Mouse (Mus musculus): ENCODE results near the gene Catsperg1. TPM values are rescaled to one million over a fixed set of nuclear protein-coding genes. Genes with fewer than 3 reads are reported as not detected.

The Catsperg1 gene
- polyA plus RNA-seq, 1 experiment from 2014 or later: 0.19 TPM

DNA sequence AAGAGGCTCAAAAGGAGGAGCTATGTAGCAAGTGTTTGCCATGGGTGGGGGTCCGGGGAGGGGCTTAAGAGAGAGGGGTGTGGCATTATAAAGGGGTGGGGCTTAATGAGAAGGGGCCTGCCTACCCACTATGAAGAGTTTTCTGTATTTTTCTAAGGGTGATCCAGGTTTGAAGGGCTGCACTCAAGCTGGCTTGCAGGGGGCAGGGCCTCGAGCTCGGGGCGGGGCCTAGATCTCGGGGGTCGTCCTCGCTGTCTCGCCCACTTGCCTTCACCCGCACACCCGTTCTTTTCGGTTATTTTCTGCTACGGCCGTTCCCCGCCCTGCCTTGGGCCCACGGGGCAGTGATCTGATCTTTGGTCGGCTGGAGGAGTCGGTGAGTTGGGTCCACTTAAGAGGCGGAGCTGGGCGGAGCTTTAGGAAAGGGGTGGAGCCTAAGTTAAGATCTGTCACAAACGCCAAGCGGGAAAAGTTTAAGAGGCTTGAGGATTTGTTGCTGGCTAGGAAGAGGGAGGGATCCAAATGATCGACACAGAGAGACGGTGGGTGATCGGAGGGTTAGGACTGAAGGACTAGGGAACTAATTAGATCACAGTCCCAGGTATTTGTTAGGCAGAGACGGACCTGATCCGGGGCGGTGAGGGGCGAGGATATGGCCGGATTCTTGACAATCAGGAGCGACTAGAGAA lies 43.6 kb downstream of the Catsperg1 start, which contains the start of the genes Ggn and Spred3:
Gene Ggn (plus strand): TSS at position 145 of the 689 bp plus-strand sequence.
Gene Spred3 (minus strand): TSS at position 346 of the 689 bp plus-strand sequence.
- peak; percentile 76 for ATAC-seq (ENCODE audit: low read depth)
- Histone ChIP-seq H3K9ac (ENCODE audit: low read depth, low read length) (peak within 1 kb of the TSS; percentile 61), H3K9me3 (ENCODE audit: control insufficient read depth, low read length) (no peaks in the 10 kb centered on the region), H3K4me3 (ENCODE audit: low read depth, low read length) (peak within 1 kb of the TSS; percentile 59), H3K27me3 (replicated peaks; ENCODE audit: control insufficient read depth, insufficient read depth, low read length) (peaks cover 42% of the 10 kb centered on the region), H3K36me3 (ENCODE audit: control insufficient read depth, insufficient read depth, low read length) (peaks cover 28% of the 10 kb centered on the region), H3K4me2 (ENCODE audit: low read depth, low read length) (peak within 1 kb of the TSS; percentile 78), H3K4me1 (ENCODE audit: control insufficient read depth, insufficient read depth, low read length) (peaks cover 16% of the 10 kb centered on the region), H3K27ac (replicated peaks; ENCODE audit: low read depth, low read length) (peak within 1 kb of the TSS; percentile 49; the same call in 1 of the 2 replicates)
- WGBS: 1% methylated on average over 30 of the region's 30 CpGs
- DNase-seq (ENCODE audit: low spot score): peak; percentile 88

GRCm38 (mm10) chr7:29169231-29170065 lies 44.4 kb downstream of the Catsperg1 start:
- Histone ChIP-seq H3K9me3 (ENCODE audit: control insufficient read depth, low read length) (no peaks in the 10 kb centered on the region), H3K27ac (replicated peaks; ENCODE audit: low read depth, low read length) (peak overlapping the region; percentile 49; the same call in 1 of the 2 replicates), H3K36me3 (ENCODE audit: control insufficient read depth, insufficient read depth, low read length) (peaks cover 21% of the 10 kb centered on the region), H3K4me1 (ENCODE audit: control insufficient read depth, insufficient read depth, low read length) (peaks cover 16% of the 10 kb centered on the region), H3K9ac (ENCODE audit: low read depth, low read length) (peak overlapping the region; percentile 61), H3K4me2 (ENCODE audit: low read depth, low read length) (peak overlapping the region; percentile 78), H3K4me3 (ENCODE audit: low read depth, low read length) (peak overlapping the region; percentile 59), H3K27me3 (replicated peaks; ENCODE audit: control insufficient read depth, insufficient read depth, low read length) (peaks cover 35% of the 10 kb centered on the region)
- peak; percentile 93 for DNase-seq (ENCODE audit: low spot score)
- ATAC-seq (ENCODE audit: low read depth): peak; percentile 89
- under 1% methylated on average over 28 of the region's 39 CpGs for WGBS

- Histone ChIP-seq H3K9me3 (ENCODE audit: control insufficient read depth, low read length) (no peaks in the 10 kb centered on the region), H3K4me2 (ENCODE audit: low read depth, low read length) (peak overlapping the region; percentile 78), H3K36me3 (ENCODE audit: control insufficient read depth, insufficient read depth, low read length) (peaks cover 14% of the 10 kb centered on the region), H3K4me1 (ENCODE audit: control insufficient read depth, insufficient read depth, low read length) (peaks cover 16% of the 10 kb centered on the region), H3K27ac (replicated peaks; ENCODE audit: low read depth, low read length) (peak overlapping the region; percentile 49; the same call in 1 of the 2 replicates), H3K27me3 (replicated peaks; ENCODE audit: control insufficient read depth, insufficient read depth, low read length) (peaks cover 28% of the 10 kb centered on the region), H3K4me3 (ENCODE audit: low read depth, low read length) (peak overlapping the region; percentile 59), H3K9ac (ENCODE audit: low read depth, low read length) (peak overlapping the region; percentile 61)
- DNase-seq (ENCODE audit: low spot score): no peak
- no peak for ATAC-seq (ENCODE audit: low read depth)
- 1% methylated on average over 12 of the region's 14 CpGs for WGBS
Observed at GRCm38 (mm10) chr7:29168791-29169230, 45.0 kb downstream of the Catsperg1 start.

DNA sequence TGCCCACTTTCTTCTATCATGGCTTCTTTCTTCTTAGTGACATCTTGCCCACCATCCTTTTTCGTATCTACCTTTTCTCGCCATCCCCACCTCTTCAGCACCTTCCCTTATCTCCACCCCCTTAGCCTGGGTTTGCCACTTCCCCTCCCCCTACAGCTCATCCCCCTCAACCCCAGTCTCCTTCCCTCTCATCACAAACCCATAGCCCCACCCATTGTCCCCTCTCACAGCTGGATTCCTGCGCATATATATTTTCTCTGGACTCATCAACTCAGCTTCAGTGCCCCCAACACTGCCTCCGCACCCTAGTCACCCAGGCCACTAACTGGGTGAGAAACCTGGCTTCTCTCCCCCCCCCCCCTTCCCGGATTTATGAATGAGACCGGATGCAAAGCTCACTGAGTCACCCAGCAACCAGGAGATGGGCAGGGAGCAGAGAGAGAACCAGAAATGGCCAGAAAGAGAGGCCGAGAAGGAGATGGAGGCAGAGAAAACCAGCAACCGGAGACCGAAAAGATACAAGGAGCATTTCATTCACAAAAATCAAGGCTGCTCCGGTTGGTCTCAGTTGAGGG lies 45.6 kb downstream of the Catsperg1 start:
- WGBS: 8% methylated on average over 10 of the region's 10 CpGs
- ATAC-seq (ENCODE audit: low read depth): no peak
- peak overlapping the region; percentile 78 for H3K4me2 ChIP-seq (ENCODE audit: low read depth, low read length)
- DNase-seq (ENCODE audit: low spot score): no peak
- peaks cover 8% of the 10 kb centered on the region for H3K36me3 ChIP-seq (ENCODE audit: control insufficient read depth, insufficient read depth, low read length)
- peak overlapping the region; percentile 61 for H3K9ac ChIP-seq (ENCODE audit: low read depth, low read length)
- peak overlapping the region; percentile 59 for H3K4me3 ChIP-seq (ENCODE audit: low read depth, low read length)
- H3K27me3 ChIP-seq (replicated peaks; ENCODE audit: control insufficient read depth, insufficient read depth, low read length): peaks cover 22% of the 10 kb centered on the region
- H3K27ac ChIP-seq (replicated peaks; ENCODE audit: low read depth, low read length): peak overlapping the region; percentile 49
- no peaks in the 10 kb centered on the region for H3K9me3 ChIP-seq (ENCODE audit: control insufficient read depth, low read length)
- H3K4me1 ChIP-seq (ENCODE audit: control insufficient read depth, insufficient read depth, low read length): peaks cover 16% of the 10 kb centered on the region

DNA sequence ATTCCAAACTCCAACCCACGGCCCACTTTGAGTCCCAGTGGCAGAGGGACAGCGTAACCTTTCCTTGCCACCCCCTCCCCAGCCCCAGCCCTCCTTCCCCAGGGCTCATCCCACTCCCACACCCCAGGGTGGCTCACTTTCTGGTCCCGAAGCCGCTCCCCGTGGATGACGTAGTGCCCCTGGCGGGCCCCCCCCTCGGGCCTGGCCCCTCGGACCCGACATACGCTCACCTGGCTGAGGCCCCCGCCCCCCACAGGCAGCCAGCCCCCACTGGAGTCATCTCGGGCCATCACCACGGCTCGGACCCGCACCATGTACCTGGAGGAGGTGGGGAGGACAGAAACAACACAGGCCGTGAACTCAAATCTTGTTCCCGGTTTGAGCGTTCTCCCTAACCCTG lies 46.2 kb downstream of the Catsperg1 start:
- H3K4me2 ChIP-seq (ENCODE audit: low read depth, low read length): peak overlapping the region; percentile 78
- H3K36me3 ChIP-seq (ENCODE audit: control insufficient read depth, insufficient read depth, low read length): 0 out of 2 replicates have a peak, but pooled peaks cover 3% of the 10 kb centered on the region
- no peak overlapping the region for H3K27ac ChIP-seq (replicated peaks; ENCODE audit: low read depth, low read length)
- H3K4me1 ChIP-seq (ENCODE audit: control insufficient read depth, insufficient read depth, low read length): peaks cover 16% of the 10 kb centered on the region
- ATAC-seq (ENCODE audit: low read depth) (no peak), DNase-seq (ENCODE audit: low spot score) (no peak)
- WGBS: 21% methylated on average over 18 of the region's 19 CpGs
- peaks cover 17% of the 10 kb centered on the region for H3K27me3 ChIP-seq (replicated peaks; ENCODE audit: control insufficient read depth, insufficient read depth, low read length)
- H3K4me3 ChIP-seq (ENCODE audit: low read depth, low read length): no peak overlapping the region; the same call in 1 of the 2 replicates
- H3K9me3 ChIP-seq (ENCODE audit: control insufficient read depth, low read length): no peaks in the 10 kb centered on the region
- H3K9ac ChIP-seq (ENCODE audit: low read depth, low read length): no peak overlapping the region

DNA sequence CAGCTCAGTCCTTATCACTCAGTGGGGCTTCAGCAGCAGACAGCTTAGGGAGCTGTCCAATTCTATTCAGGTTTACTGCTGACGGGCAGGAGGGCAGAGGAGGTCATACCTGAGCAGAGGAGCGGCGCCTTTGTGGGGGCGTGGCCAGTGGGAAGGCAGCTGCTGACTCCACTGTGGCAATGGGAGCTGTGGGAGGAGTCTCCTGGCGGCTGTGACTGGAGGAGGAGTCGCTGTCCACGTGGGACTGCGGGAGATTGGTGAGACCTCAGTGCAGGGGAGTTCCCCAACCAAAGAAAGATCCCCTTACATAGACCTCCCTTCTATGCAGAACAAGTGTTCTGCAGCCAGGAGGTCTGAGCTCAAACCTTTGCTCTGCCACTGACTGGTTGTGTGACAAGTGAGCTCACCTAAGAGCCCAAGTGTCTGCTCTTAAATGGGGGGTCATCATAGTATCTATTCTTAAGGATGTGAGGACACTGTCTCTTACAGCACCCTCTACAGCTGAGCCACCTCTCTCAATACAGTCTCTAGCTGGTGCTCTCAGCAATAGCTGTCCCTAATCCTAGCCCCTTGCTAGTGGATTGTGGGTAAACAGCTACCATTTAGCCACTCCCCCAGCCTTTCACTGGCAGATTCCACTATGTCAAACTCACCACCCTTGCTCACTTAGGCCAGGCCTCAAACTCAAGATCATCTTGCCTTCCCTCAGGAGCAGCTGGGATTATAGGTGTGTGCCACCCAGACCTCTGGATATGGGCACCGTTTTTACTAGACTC lies 50.9 kb downstream of the Catsperg1 start:
- H3K4me2 ChIP-seq (ENCODE audit: low read depth, low read length): no peak overlapping the region
- no peaks in the 10 kb centered on the region for H3K9me3 ChIP-seq (ENCODE audit: control insufficient read depth, low read length)
- no peaks in the 10 kb centered on the region for H3K36me3 ChIP-seq (ENCODE audit: control insufficient read depth, insufficient read depth, low read length)
- H3K4me3 ChIP-seq (ENCODE audit: low read depth, low read length): no peak overlapping the region
- WGBS: 20% methylated on average over 9 of the region's 9 CpGs
- H3K9ac ChIP-seq (ENCODE audit: low read depth, low read length): no peak overlapping the region
- H3K4me1 ChIP-seq (ENCODE audit: control insufficient read depth, insufficient read depth, low read length): peaks cover 3% of the 10 kb centered on the region; the same call in 1 of the 2 replicates
- DNase-seq (ENCODE audit: low spot score) (peak; percentile 70), ATAC-seq (ENCODE audit: low read depth) (peak; percentile 66; the same call in 1 of the 2 replicates)
- 0 out of 2 replicates have a peak, but pooled peaks cover 7% of the 10 kb centered on the region for H3K27me3 ChIP-seq (replicated peaks; ENCODE audit: control insufficient read depth, insufficient read depth, low read length)
- H3K27ac ChIP-seq (replicated peaks; ENCODE audit: low read depth, low read length): no peak overlapping the region

- WGBS: 79% methylated on average over 5 of the region's 5 CpGs
- Histone ChIP-seq H3K9me3 (ENCODE audit: control insufficient read depth, low read length) (no peaks in the 10 kb centered on the region), H3K4me1 (ENCODE audit: control insufficient read depth, insufficient read depth, low read length) (no peaks in the 10 kb centered on the region), H3K27ac (replicated peaks; ENCODE audit: low read depth, low read length) (no peak overlapping the region), H3K27me3 (replicated peaks; ENCODE audit: control insufficient read depth, insufficient read depth, low read length) (0 out of 2 replicates have a peak, but pooled peaks cover 7% of the 10 kb centered on the region), H3K4me3 (ENCODE audit: low read depth, low read length) (no peak overlapping the region), H3K4me2 (ENCODE audit: low read depth, low read length) (no peak overlapping the region), H3K9ac (ENCODE audit: low read depth, low read length) (no peak overlapping the region), H3K36me3 (ENCODE audit: control insufficient read depth, insufficient read depth, low read length) (no peaks in the 10 kb centered on the region)
- DNase-seq (ENCODE audit: low spot score): no peak
- no peak for ATAC-seq (ENCODE audit: low read depth)
Observed at GRCm38 (mm10) chr7:29162294-29162693, 51.5 kb downstream of the Catsperg1 start.
